Mouse (Mus musculus): ENCODE results near the gene Hs2st1.

The Hs2st1 gene

DNA sequence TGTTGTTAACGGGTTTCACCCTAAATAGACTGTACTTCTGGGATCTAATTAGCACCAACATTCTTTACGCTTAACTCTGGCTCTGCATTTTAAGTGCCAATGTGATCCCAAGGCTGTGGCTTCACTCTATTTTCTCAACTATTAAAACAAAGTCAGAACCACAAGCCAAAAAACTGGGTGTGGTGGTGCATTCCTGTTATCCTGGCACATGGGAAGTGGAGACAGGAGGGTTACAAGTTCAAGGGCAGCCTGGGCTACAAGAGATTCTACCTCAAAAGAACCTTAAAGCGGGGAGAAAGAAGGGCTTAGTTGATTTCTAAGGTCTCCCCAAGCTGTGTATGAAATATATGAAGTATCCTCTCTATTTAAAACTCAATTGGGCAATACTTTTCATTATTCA is 133.9 kb downstream of the Hs2st1 start:
- DNase-seq (ENCODE audit: low spot score): no peak

DNA sequence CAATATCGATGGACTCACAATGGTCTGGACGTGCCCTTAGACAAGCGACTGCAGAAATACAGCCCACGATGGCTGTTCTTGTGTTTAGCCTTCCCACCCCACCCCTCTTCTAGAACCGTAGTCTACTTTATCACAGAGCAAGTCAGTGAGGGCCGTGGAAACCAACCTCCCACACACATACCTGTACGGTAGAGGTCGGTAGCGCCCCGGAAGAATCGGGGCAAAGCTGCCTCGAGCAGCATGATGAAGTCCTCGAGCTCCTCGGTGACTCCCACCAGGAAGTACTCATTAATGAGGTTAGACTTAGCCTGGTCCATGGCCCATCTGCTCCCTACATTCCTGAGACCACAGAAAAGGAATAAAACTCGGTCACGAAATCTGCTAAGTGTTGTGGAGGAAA is 134.7 kb downstream of the Hs2st1 start:
- DNase-seq (ENCODE audit: low spot score): no peak

DNA sequence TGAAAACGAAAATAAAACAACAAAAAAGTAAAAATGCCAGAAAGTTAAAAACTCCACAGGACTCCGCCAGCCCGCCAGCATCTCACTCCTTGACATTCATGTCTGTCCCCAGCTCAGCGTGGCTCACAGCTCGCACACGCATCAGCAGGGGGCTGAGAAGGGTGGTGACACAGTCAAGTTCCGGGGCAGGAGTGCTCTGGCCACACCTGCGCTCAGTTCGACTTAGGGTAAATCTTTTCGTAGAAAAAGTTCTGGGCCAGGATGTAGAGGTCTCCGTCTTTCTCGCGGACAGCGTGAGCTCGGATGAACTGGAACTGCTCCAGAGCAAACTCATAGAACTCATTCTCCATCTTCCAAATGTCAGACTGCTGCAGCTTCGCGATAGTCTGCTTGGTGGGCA is 135.7 kb downstream of the Hs2st1 start:
- no peak for DNase-seq (ENCODE audit: low spot score)

DNA sequence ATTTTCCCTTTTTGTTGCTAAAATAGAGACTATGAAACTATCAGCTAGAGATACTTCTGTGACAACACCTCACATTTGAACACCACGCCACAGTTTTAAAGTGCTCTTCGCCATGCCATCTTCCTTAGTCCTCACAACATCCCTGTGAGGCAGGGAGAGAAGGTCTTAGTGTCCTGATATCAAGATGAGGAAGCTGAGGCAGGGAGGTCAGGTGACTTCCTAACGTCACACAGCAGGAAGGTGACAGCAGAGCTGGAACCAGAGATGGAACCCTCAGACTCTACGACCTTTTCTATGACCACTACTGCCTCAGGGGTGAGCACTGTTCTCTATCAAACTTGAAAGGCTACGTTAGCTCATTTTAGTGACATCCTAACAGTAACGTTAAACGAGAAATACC is 136.9 kb downstream of the Hs2st1 start:
- DNase-seq (ENCODE audit: low spot score): no peak

DNA sequence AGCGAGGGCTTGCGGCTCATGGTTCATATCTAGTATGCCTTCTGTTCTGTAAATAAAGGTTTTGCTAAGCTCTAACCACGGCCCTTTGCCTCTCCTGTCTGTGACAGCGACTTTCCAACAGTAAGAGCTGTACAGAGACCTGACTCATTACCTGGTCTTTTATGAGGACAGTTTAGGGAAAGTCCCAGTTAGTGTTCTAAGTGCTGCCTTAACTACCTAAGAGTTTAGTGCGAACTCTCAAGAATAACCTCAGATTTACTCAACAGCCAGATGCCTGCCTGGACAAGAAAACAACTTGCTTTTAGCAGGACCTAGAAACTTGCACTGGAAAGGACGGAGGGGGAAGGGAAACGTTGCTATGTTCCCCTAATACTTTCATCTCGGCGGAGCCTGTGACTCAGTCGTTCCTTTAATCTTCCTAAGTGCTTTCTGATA is 137.8 kb downstream of the Hs2st1 start:
- DNase-seq (ENCODE audit: low spot score): no peak

DNA sequence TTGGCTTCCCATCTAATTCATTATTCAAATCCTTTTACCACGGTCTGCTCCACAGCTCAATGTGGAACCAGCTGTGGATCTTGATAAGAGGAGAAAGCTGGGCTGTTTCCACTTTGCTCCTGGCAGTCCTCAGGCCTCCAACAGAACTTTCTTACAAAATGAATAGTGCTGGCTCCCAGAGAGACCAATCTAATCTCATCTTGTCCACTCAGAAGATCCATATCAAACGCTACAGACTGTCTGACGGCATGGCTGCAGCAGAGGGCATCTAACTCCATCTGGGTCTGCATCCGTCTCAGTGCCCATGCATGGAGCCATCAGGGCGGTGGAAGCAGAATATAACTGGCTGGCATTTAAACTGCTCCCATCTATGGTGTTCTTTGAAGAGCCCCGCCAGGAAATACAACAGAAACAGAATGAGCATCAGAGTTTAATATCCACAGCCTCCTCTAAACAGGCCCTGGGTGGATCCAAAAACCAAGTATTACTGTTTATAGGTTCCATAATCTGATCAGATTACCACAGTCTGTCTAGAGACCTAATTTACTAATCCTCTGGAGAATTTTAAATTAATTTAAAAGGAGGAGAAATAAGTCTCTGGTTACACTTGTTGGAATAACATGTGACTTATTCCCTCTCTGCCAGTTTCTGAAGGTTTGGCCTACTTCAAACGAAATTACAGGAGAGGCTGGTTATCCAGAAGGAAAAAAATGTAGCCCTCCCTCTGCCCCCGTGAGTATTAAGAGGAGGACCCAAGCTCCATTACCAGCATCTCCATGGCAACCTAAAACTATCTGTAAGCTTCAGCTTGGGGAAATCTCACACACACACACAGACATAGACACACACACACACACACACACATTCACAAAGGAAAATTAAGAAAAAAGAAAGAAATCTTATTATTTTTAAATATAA is 141.2 kb downstream of the Hs2st1 start:
- no peak for DNase-seq (ENCODE audit: low spot score)

DNA sequence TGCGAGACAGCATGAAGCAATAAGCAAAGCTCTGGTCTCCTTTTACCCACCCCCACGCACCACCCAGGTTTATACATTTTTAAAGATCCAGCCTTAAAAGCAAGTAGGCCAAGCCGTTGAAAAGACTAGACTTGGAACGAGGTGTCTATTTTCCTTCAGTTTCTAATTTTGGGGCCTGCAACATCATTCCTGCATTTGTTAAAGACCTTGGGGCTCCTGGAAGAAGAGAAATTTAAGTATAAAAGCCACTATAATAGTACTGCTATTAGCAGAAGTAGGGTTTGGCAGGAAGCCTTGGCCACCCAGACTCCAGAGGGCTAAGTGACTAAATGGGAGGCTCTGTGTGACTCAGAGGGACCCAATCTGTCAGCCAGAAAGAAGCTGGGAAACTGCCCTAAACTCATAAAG is 144.9 kb downstream of the Hs2st1 start:
- DNase-seq (ENCODE audit: low spot score): peak; percentile 72

DNA sequence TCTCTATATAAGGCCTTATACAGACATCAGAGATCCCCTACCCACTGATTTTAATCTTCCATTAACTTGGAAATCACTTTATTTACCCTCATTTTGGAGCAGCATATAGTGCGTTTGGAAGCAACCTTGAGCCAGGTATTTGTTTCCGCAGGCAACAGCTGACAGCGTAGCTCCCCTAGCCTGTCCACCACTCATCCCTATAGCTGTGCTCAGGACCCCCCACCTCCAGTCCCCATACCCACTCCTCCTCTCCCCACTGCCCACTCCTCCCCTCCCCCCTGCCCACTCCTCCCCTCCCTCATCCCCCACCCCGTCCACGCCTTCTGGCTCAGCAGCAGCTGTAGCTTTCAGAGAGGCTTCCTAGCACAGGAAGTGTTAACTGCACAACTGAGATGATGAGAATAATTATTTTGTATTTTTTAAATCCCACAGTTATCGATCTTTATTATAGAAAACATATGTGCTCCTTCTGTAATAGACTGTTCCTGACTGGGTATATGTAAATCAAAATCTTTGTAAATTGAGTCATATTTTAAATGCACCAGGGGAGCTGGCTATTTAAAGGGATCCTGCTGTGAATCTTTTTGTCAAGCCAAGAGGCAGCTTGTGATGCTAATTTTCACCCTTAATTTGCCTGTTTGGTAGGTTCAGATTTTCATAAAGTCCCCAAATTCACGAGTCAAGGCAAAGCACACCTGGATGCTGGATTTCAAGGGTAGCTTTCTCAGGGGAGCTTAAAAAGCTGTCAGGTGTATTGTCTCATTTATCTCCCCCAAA is 148.4 kb downstream of the Hs2st1 start:
- no peak for DNase-seq (ENCODE audit: low spot score)

DNA sequence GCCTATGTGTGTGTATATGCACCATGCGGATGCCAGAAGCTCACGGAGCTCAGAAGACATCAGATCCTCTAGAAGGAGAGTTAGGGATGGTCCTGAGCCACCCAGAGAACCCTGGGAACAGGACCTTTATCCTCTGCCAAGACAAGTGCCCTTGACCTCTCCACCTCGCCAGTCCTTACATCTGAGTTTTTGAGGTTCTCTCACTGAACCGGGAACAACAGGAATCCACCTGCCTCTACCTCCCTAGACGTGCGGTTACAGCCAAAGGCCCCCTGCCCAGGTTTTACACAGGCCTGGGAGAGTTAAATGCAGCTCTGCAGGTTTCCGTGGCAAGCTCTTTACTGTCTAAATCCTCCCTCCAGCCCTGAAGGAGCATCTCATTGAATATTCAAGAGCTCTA is 156.2 kb downstream of the Hs2st1 start:
- DNase-seq (ENCODE audit: low spot score): no peak

DNA sequence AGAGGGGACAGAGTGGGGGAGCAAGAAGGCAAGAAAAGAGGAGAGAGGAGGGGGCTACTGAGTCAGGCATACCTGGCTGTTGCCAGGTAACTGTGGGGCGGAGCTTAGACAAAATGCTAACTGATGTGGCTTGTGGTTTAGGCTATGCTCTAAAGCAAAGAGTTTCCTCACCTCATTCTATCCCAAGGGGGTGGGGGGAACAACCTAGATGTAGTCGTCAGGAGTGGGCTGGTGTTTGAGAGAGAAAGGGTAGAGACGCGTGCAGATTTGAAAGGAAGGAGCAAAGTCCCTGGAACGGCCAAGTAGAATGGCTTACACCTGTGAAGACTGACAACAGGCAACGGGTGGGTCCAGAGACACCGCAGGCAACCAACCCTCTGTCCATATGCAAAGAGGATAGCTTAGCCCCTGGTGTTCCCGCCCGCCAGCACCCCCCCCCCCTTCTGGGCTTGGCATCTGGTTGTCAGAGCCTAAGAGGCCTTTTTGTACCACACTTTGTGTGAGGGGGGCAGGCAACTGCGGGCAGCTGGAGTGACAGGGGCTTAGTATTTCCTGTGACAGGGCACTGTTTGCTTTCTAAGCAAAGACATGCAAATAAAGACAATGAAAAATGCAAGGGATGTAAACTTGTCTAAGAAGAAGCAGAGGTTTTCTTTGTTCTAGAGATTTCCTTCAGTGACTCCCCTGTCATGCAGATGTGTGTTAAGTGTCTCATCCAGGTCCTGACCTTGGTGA is 157.3 kb downstream of the Hs2st1 start:
- no peak for DNase-seq (ENCODE audit: low spot score)

DNA sequence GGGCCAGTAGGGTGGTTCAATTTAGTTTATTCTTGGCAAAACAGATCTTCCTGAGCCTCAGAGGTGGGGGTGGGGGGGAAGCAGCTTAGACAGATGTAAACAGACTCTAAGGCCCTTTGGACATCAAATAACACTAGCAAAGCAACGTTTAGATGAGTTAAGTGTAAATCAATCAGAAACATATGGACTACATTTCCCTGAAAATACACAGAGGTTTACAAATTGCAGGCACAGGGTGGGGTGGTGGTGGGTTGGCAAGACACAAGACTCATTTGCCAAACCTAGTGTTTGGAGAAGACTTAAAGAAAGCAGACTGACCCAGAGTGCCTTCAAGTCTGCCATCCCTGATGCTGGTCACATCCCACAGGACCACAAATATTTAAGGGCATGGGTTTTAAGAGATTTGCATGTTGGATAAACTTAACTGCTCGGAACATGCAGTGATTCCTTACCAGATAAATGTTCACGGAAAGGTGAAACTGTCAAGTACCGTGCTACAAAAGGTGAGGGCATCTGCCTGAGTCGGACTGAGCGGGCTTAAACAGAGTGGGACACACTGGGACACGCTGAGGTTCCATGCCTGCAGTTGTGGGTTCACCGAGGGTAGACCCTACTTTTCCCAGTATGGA is 158.2 kb downstream of the Hs2st1 start:
- DNase-seq (ENCODE audit: low spot score): no peak

DNA sequence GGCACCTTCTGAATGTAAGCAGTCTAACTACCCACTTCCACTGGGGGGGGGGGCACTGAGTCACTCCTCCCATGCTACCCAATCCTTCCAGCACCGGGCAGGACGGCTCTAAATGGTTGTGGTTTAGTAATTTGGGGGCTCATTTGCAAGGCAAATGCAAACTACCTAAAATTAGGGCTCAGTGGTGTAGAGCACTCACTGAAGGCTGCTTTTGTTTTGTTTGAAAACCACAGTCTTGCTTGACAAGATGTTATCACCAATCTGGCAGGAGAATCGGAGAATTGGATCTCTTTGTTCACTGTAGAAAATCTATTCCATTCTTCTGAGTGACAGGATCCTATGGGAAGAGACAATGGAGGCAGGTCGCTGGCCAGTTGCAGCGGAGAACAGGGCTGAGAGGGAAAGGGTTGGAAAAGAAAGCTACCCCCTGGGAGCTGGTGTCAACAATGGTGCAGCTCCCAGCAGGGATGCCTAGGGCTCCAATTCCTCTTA is 158.9 kb downstream of the Hs2st1 start:
- DNase-seq (ENCODE audit: low spot score): no peak

DNA sequence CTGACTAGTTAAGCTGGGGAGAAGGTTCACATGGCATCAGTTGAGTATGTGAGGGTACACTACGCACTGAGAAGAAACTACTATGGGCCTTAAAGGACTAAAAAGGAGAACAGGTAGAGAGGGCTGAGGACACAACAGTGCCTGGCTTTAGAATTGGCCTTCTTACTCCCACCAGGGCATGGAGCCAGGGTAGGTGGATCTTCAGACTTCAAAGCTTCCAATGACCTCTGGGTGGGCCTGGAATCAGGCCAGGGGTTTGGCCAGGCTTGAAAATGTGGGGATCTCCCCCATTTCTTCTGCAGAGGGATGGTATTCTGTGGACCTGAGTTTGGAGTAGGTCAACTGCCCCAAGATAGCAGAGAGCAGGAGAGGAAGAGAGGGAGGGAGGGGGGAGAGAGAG is 161.0 kb downstream of the Hs2st1 start:
- no peak for DNase-seq (ENCODE audit: low spot score)

DNA sequence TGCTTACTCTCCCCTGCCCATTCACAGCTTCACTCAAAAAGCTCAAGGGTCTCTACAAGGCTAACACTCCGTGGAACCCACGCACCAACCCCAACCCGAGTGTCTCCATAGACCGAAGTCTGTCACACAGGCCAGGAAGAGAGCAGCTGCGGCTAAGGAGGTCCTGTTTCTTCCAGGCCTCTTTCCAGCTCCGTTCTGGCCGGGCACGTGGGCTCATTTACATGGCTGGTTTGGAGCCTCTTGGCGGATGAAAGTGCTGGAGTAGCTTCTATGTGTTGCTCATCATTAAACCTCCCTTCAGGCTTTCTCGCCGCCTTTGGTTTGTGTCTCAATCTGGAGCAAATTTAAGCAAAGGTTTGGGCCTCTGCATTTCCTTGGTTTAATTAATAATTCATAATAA is 164.7 kb downstream of the Hs2st1 start:
- no peak for DNase-seq (ENCODE audit: low spot score)

DNA sequence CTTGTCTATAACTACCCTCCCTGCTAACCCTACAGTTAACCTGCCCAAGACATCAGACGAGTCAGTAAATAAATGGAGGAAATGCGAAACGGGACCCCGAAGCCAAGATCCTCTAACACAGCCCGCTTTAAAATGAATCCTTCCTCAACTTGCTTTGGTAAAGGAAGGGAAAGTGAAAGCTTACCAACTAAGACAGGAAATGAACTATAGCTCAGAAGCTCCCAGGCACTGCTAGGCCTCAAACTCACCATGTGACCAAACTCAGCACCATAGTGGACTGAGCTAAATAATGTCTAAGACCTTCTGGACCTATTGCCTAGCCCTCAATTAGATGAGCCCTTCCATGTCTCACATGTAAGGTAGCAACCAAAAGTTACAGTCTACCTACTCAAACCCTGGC is 168.7 kb downstream of the Hs2st1 start:
- DNase-seq (ENCODE audit: low spot score): no peak

DNA sequence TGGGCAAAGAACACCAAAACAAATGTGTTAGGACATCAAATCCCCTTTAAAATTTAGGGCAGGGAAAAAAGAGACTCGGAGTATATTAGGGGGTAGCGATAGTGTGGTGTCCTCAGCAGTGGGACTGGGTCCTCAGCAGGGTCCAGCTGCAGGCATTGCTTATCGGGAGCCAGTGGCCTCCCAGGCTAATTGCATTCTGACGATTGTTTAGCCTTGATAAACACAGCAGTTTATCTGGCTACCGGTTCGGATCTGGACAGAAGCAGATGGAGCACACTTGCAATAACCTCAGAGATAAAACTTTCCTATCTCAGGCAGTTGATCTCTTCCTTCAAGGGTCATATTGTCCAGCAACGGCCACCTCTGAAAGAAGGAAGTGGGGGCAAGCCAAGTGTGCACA is 169.1 kb downstream of the Hs2st1 start:
- no peak for DNase-seq (ENCODE audit: low spot score)

DNA sequence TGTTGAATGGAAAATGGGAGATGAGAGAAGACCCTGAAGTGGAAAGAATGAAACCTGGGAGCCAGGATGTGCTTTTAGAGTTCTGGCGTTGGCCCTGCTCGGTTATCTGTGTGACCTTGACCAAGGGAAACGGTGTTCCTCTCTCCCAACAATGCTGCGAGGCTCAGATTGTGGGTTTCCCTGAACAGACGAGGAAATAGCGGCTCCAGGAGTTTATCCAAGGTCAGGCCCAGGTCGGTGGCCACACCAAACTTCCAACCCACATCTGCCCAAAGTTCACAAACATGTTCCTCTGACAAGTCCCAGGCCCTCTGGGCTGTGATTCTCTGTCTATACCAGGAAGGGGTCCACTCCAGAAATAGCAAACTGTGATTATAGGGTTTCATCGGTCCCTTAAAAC is 169.6 kb downstream of the Hs2st1 start:
- no peak for DNase-seq (ENCODE audit: low spot score)

DNA sequence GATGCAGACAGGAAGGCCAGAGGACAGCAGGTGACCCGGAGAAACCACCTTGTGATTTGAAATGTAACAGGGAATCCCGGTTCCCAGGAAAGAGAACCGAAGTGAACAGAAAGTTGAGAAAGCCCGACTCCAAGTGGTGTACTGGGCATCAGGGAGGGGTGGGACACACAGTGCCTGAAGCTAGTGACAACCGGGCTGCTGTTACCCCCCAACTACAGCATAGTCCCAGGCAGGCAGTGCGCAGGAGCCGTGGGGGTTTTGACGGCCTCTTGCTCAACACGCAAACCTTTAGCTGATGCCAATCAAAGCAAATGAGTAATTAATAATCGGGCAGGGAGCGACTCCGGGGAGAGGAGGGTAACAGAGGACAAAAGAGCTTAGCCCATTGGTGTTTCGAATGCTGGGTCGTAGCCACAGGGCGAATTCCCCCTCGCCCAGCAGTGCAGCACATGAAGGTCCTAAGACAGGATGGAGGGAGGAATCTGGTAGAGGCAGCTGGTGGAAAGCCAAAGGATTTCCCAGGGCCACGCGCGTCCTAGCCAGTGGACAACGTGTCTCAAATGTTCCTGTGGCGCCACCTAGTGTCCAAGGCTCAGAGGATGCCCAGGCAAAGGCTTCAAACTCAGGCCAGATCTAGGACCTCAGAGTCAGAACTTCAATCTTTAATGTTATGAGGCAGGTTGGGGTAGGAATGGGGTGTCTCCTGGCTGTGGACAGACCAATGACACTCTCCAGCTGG is 170.5 kb downstream of the Hs2st1 start:
- peak; percentile 90 for DNase-seq (ENCODE audit: low spot score)

DNA sequence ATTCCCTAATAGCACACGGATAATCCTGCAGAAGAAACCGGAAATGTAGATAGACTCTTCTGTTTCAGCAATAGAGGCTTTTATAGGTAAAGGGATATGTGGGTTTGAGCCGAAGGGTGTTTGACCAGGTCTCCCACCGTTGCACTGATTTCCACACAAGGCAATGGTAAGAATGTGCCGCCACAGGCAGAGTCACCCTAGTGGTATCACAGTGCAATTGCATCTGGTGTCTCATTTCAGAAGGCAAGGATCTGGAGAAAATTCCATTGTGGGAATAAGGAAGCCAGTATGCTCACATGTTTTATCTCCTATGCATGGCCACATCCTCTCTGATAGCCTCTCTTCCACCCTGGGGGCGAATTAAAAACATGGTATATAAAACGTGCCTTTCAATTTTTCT is 171.8 kb downstream of the Hs2st1 start:
- DNase-seq (ENCODE audit: low spot score): no peak

DNA sequence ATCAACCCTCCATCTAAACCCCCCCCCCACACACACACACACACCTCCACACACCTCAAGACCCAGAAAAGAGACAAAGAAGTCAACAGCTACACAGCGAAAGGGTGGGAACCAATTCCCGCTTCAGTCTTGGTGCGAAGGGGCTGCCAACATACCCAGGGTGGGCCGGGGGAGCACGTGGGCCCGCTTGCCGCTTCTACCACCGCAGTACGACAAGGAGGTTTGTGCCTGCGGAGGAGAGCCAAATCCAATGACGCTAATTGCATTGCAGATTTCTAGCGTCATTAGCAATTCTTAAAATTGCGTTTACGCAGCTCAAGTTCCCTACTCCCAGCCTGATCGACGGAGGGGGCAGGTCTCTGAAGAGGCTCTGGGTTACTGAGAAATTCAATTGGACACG is 173.5 kb downstream of the Hs2st1 start:
- DNase-seq (ENCODE audit: low spot score): no peak

DNA sequence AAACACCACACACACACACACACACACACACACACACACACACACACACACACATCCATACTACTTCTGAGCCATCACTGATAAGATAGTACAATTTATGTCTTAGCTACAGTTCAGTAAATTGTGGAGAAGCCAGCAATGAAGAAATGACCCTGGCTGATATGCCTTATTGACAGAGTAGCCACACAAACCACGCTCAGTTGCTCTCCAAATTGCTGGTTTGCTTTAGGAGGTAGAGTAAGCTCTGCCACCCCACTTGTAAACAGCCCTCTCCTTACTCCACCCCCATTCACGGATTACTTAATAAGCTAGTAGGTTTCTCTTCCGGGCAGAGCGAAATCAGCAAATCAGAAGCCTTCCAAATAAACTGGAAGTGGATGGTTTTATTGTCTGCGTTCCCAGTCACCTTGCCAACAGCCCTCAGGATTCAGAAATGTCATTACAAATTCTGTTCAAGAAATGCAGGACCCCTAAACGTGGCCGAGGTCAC is 175.5 kb downstream of the Hs2st1 start:
- no peak for DNase-seq (ENCODE audit: low spot score)

Data from layer of hippocampus, adult 11-12 months (tissue).